Mouse (Mus musculus): ENCODE measurements around the gene Gm10271. TPM values are rescaled to one million over a fixed set of nuclear protein-coding genes. Genes with fewer than 3 reads are reported as not detected.

Gene Gm10271
- total RNA-seq, 4 experiments from 2014 or later, result not detected

GRCm38 (mm10) chr10:116978841-116979240, 6.4 kb upstream of the Gm10271 start:
- peak; percentile 21 for DNase-seq (ENCODE audit: low spot score)

DNA sequence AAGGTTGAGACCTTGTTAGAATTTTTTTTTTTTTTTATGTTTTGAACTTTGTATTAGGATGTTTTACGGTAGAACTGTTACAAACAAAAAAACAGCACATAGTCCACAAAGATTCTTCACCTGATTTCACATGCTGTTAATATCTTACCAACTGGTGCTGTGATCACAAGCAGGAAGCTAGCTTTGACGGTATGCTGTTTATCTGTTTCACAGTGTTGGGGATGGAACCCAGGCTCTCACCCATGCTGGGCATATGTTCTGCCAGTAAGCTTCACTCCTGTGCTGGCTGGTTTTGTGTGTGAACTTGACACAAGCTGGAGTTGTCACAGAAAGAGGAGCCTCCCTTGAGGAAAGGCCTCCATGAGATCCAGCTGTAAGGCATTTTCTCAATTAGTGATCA, 5.4 kb upstream of the Gm10271 start:
- no peak for DNase-seq (ENCODE audit: low spot score)

DNA sequence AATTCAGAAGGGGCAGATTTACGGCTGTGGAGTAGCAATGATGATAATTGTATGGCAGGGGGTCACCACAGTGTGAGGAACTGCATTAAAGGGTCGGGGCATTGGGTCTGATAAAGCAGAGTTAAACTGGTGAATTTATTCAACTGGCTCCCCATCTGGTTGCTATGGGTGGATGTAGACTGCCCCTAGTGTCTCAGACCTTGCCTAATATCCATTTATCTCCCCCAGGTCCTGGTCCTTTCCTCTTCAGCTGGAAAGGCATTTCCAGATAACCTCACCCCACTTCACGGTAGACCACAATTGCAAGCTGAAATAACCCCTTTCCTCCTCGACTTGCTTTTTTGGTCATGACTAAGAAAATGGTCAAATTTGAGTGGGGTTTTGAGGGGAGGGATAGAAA, 5.0 kb upstream of the Gm10271 start:
- no peak for DNase-seq (ENCODE audit: low spot score)

GRCm38 (mm10) chr10:116968741-116969140, 3.7 kb downstream of the Gm10271 start:
- no peak for DNase-seq (ENCODE audit: low spot score)

DNA sequence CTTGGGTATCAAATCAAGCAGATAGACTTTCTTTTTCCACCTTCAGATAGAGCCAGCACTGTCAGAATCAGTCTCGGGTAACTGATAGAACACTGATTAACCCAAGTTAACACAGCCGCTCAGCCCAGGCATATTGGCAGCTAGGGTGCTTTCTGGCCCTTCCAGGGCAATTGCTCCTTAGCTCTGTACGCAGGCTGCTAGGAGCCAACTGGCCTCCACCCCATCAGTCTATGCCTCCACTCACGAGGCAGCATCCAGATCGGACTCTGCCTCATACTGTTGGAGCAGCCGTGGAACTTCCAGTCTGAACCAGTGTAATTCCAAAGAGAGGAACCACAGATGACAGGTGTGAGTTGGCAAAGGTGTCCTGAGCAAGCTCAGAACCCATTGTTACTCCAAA, 6.3 kb downstream of the Gm10271 start:
- no peak for DNase-seq (ENCODE audit: low spot score)

- DNase-seq (ENCODE audit: low spot score), result no peak
Measured at GRCm38 (mm10) chr10:116965297-116965696, 7.1 kb downstream of the Gm10271 start.

GRCm38 (mm10) chr10:116964571-116964970, 7.8 kb downstream of the Gm10271 start:
- DNase-seq (ENCODE audit: low spot score), result no peak

GRCm38 (mm10) chr10:116964084-116964483, 8.3 kb downstream of the Gm10271 start:
- DNase-seq (ENCODE audit: low spot score), result no peak

DNA sequence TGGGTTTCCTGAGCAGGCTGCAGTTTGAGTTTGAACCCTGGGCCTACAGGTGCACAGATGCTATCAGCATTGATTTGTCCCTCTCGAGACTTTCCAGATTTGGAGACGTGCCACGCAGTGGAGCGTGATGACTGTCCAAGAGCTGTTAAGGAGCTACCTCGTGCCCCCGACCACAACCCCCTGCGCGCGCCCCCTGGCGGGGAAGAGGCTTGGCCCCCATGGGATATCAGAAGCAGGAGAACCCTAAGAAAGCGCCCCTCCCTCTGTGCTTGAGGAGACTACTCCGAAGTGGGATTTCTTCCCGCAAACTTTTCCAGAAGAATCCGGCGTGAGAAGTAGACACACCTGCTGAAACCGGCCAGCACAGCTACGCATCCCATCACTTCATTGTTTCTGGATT, 9.6 kb downstream of the Gm10271 start:
- DNase-seq (ENCODE audit: low spot score), result no peak

DNA sequence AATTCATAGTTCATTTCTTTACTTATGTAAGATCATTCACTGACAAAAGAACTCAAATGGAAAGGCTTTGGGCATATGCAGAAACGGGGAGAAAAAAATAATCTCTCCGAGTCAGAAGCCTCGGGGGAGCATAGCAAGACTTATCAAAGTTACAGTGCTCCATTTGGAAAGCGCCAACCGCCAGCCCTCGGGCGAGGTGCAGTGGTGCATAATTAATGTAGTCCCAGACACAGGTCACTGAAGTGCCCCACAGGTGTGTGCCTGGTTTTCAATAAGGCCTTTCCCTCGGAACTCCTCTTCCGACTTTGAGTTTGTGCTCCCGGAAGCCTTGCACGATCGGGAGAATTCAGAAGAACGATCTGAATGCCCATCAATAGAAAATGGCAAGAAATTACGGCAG, 10.3 kb downstream of the Gm10271 start:
- DNase-seq (ENCODE audit: low spot score), result no peak

DNA sequence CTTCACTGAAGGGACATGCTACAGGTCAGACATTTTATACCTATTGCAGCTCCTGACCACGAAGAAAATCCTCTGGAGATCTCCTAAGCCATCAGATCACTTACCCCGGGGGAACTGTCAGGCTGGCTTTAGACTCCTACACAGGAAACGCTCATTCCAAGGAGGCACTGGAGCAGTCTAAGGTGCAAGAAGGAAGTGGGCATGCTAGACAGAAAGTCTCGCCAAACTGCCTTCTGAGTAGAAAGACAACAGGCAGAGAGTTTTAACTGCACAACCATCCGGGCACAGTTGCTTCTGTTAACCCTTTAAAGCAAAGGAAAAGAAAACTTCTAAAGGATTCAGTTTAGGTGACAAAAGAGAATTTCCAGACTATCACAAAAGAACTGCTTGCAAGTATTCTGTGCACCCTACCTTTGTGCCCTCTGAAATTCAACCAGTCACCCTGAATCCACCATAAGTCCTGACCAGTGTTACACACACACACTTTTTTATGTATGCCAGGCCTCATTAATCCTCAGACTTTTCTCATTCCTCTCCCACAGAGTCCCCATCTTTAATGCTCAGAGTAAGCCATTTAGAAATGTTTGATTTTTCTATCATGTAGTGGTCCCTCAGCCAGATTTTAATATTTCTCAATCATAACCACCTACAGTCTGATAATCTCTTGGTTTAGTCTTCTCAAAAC, 14.4 kb downstream of the Gm10271 start:
- DNase-seq (ENCODE audit: low spot score), result no peak

GRCm38 (mm10) chr10:116956483-116957158, 15.8 kb downstream of the Gm10271 start:
- no peak for DNase-seq (ENCODE audit: low spot score)

- no peak for DNase-seq (ENCODE audit: low spot score)
Measured at GRCm38 (mm10) chr10:116955191-116955590, 17.2 kb downstream of the Gm10271 start.

- DNase-seq (ENCODE audit: low spot score), result no peak
Measured at GRCm38 (mm10) chr10:116950886-116951285, 21.5 kb downstream of the Gm10271 start.

DNA sequence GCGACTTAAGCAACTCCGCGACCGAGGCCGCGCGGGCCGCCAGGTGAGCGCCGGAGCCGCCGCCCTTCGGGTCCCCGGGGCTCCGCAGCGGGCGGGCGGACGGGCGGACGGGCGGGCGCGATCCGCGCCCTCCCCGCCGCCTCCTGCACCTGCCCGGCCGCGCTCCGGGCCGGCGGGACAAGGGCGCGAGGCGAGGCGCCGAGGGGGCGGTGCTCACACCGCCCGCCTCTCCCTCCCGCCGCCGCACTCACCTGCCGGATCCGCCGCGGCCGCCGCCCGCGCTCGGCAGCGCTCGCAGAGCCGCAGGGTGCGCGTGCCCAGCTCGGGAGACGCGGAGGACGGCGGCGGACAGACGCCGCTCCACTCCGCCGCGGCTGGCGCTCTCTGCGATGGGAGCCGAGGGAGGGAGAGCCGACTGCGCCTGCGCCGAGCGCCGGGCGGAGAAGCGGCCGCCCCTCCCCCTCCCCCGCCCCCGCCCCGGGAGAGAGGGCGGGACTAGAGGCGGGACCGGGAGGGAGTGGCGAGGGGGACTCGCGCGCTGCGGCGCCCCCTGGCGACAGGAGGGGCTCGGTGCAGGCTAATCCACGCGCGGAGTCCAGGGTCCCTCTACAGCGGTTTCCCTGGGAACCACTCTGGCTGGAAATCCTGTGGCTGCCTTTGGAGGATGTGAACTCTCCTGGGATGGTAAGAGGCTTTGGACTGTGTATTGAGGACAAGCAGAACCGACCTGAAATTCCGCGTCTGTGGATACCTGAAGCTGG, 22.2 kb downstream of the Gm10271 start, which contains the start of gene Rab3ip:
Gene Rab3ip, minus strand, starts transcription at position 761 of the 761 bp plus-strand sequence.
- peak; percentile 85 for DNase-seq (ENCODE audit: low spot score)

GRCm38 (mm10) chr10:116949111-116950008, 23.0 kb downstream of the Gm10271 start:
- DNase-seq (ENCODE audit: low spot score), result no peak

DNA sequence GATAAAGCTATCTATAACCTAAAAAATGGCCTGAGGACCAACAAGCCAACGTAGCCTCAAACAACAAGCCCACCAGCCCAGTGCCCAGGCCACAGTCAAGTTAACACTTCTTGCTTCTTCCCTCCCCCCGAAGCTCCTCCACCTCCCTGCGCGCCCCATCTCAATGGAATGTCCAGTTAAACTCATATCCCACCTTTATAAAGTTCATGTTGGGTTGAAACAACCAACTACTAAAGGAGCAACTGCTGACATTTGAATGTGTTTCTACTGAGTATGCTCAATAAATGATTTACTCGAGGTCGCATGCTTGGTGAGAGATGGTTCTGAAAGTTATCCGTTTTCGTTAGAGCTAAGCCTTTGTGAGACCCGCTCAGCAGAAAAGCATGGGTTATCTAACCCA, 24.0 kb downstream of the Gm10271 start:
- DNase-seq (ENCODE audit: low spot score), result no peak

GRCm38 (mm10) chr10:116944940-116945339, 27.5 kb downstream of the Gm10271 start:
- no peak for DNase-seq (ENCODE audit: low spot score)

DNA sequence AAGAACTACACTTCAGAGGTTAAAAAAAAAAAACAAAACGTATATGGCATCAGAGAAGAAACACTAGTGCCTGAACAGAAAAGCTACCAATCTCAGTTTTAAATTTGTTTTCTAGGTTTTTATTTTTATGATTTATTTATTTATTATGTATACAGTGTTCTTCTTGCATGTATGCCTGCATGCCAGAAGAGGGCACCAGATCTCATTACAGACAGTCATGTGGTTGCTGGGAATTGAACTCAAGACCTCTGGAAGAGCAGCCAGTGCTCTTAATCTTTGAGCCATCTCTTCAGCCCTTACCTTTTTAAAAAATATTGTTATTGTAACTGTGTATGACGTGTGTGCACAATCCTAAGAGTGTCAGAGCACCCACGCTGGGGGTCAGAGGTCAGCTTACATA, 28.3 kb downstream of the Gm10271 start:
- no peak for DNase-seq (ENCODE audit: low spot score)

DNA sequence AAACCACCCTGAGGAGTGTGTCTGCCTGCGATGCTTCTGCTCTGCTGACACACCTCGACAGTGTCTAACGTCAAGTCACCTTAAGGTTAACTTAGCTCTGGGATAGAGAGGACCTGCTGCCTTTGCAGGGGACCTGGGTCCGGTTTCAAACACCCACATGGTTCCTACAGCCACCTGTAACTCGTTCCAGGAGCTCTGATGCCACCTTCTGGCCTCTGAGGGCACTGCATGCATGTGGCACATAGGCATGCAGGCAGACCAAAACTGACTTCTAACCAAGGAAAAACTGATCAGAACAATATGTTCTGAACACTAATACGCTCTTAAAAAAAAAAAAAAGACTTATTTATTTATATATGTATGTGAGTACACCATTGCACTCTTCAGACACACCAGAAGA, 29.4 kb downstream of the Gm10271 start:
- no peak for DNase-seq (ENCODE audit: low spot score)

GRCm38 (mm10) chr10:116935028-116935427, 37.4 kb downstream of the Gm10271 start:
- DNase-seq (ENCODE audit: low spot score), result no peak

DNA sequence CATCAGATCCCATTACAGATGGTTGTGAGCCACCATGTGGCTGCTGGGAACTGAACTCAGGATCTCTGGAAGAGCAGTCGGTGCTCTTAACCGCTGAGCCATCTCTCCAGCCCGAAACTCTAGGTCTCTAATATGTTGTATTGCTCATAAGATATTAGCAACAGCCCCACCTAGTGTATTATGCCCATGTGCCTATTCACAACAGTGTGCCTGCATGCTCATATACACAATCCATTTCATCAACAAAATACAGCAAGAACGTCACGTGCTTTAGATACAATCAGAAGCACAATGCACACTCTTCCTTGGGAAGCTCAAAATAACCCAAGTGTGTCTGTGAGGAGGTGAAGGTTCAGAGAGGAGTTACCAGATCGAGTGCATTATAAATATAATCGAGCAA, 38.6 kb downstream of the Gm10271 start:
- no peak for DNase-seq (ENCODE audit: low spot score)

Data from heart, adult 8-10 months (tissue).